Mouse (Mus musculus) forebrain, embryonic 11.5 days (tissue): Measurements from ENCODE around the gene Rnf187. TPM values are rescaled to one million over a fixed set of nuclear protein-coding genes. Genes with fewer than 3 reads are reported as not detected.

Source experiments
- ATAC-seq: fragments of 200-750 bp; cut with Nextera tagmentation; replicated peaks from 2 replicates; pipeline ENCODE4 v1.8.0; 2017; ENCODE audit warnings: moderate TSS enrichment; ENCODE audit not compliant: low FRiP score
- DNase-seq: peaks from one replicate; pipeline ENCODE4 v3.0.0-alpha.2; 2017; ENCODE audit warnings: low spot score
- H3K27ac ChIP-seq: fragments of 300-500 bp; sonication (generic); 2 replicates; pipeline ENCODE4 v1.5.1; 2014; ENCODE audit warnings: low read depth, low read length
- H3K27me3 ChIP-seq: fragments of 300-500 bp; sonication (generic); 2 replicates; pipeline ENCODE4 v1.6.1; 2014; ENCODE audit warnings: mild to moderate bottlenecking, low read length, mixed read lengths; ENCODE audit not compliant: control insufficient read depth, insufficient read depth
- H3K36me3 ChIP-seq: fragments of 300-500 bp; sonication (generic); 2 replicates; pipeline ENCODE4 v1.6.1; 2014; ENCODE audit warnings: mild to moderate bottlenecking, low read length, moderate library complexity, mixed read lengths; ENCODE audit not compliant: control insufficient read depth, insufficient read depth
- H3K4me1 ChIP-seq: fragments of 300-500 bp; sonication (generic); replicated peaks from 2 replicates; pipeline ENCODE4 v1.6.1; 2014; ENCODE audit warnings: low read length, mixed read lengths; ENCODE audit not compliant: control insufficient read depth, insufficient read depth
- H3K4me2 ChIP-seq: fragments of 300-500 bp; sonication (generic); 2 replicates; pipeline ENCODE4 v1.6.1; 2014; ENCODE audit warnings: low read depth, mild to moderate bottlenecking, low read length, moderate library complexity, mixed read lengths; ENCODE audit not compliant: severe bottlenecking
- H3K4me3 ChIP-seq: fragments of 300-500 bp; sonication (generic); 2 replicates; pipeline ENCODE4 v1.5.1; 2014; ENCODE audit warnings: low read depth, low read length
- H3K9ac ChIP-seq: fragments of 300-500 bp; sonication (generic); 2 replicates; pipeline ENCODE4 v1.6.1; 2014; ENCODE audit warnings: low read length
- H3K9me3 ChIP-seq: fragments of 300-500 bp; sonication (generic); 2 replicates; pipeline ENCODE4 v1.6.1; 2016; ENCODE audit warnings: low read length, mixed read lengths; ENCODE audit not compliant: control insufficient read depth
- WGBS: fragments of 180-500 bp; shearing (Covaris S2); extraction: QIAGEN DNeasy Blood & Tissue Kit; methylation state at CpG from one replicate; pipeline ENCODE4 v1.1.7; 2014; 5-methylcytosine and 5-hydroxymethylcytosine counted together
- polyA plus RNA-seq: library from polyadenylated mRNA; unstranded; fragments of >200 nt; fragmentation: Nextera tagmentation; extraction: Ambion mirVana; gene quantifications from 2 replicates; pipeline ENCODE4 v1.2.1, GENCODE M21; 2014

Rnf187 gene
- polyA plus RNA-seq = 386 and 426 TPM in 2 replicates

GRCm38 (mm10) chr11:58938322-58939087 lies at the start of gene Rnf187:
Gene Rnf187, minus strand, starts transcription at chr11:58938916.
- Histone ChIP-seq H3K4me3 (peak within 1 kb of the TSS; percentile 92), H3K27ac (peak within 1 kb of the TSS; percentile 88), H3K36me3 (peaks cover 5% of the 10 kb centered on the region), H3K9ac (peak within 1 kb of the TSS; percentile 97), H3K9me3 (no peaks in the 10 kb centered on the region), H3K4me2 (peak within 1 kb of the TSS; percentile 89), H3K27me3 (no peaks in the 10 kb centered on the region), H3K4me1 (peaks cover 12% of the 10 kb centered on the region; the same call in 1 of the 2 replicates)
- under 1% methylated on average over 82 of the region's 95 CpGs for WGBS
- ATAC-seq (peak; percentile 97), DNase-seq (peak; percentile 96)

- Histone ChIP-seq H3K36me3 (peaks cover 2% of the 10 kb centered on the region), H3K4me3 (no peak overlapping the region), H3K4me1 (no peaks in the 10 kb centered on the region; the same call in 1 of the 2 replicates), H3K27ac (no peak overlapping the region), H3K9me3 (no peaks in the 10 kb centered on the region), H3K4me2 (no peak overlapping the region), H3K9ac (no peak overlapping the region), H3K27me3 (no peaks in the 10 kb centered on the region)
- ATAC-seq = no peak
- 92% methylated on average over 3 of the region's 3 CpGs for WGBS
- no peak for DNase-seq
Measured at GRCm38 (mm10) chr11:58985299-58985917, 46.7 kb upstream of the Rnf187 start.

- H3K27me3 ChIP-seq = no peaks in the 10 kb centered on the region
- no peak for ATAC-seq
- H3K27ac ChIP-seq = no peak overlapping the region
- 90% methylated on average over 7 of the region's 7 CpGs for WGBS
- no peak for DNase-seq
- no peak overlapping the region for H3K4me2 ChIP-seq
- peaks cover 2% of the 10 kb centered on the region; the same call in 1 of the 2 replicates for H3K4me1 ChIP-seq
- H3K9me3 ChIP-seq = no peaks in the 10 kb centered on the region
- peaks cover 2% of the 10 kb centered on the region for H3K36me3 ChIP-seq
- H3K4me3 ChIP-seq = no peak overlapping the region
- no peak overlapping the region for H3K9ac ChIP-seq
Measured at GRCm38 (mm10) chr11:58984657-58985056, 45.9 kb upstream of the Rnf187 start.

GRCm38 (mm10) chr11:58983691-58984341 lies 45.1 kb upstream of the Rnf187 start:
- DNase-seq (no peak), ATAC-seq (no peak)
- no peak overlapping the region for H3K27ac ChIP-seq
- H3K36me3 ChIP-seq = peaks cover 2% of the 10 kb centered on the region; the same call in 1 of the 2 replicates
- H3K4me3 ChIP-seq = no peak overlapping the region
- H3K27me3 ChIP-seq = no peaks in the 10 kb centered on the region
- WGBS = 93% methylated on average over 6 of the region's 6 CpGs
- H3K9ac ChIP-seq = no peak overlapping the region
- H3K9me3 ChIP-seq = no peaks in the 10 kb centered on the region
- H3K4me1 ChIP-seq = peaks cover 10% of the 10 kb centered on the region; the same call in 1 of the 2 replicates
- H3K4me2 ChIP-seq = no peak overlapping the region

GRCm38 (mm10) chr11:58982471-58983097 lies 43.9 kb upstream of the Rnf187 start:
- WGBS = 89% methylated on average over 18 of the region's 18 CpGs
- no peak for ATAC-seq
- peaks cover 2% of the 10 kb centered on the region; the same call in 1 of the 2 replicates for H3K36me3 ChIP-seq

GRCm38 (mm10) chr11:58981541-58982447 lies 43.1 kb upstream of the Rnf187 start:
- DNase-seq (no peak), ATAC-seq (no peak)
- peaks cover 14% of the 10 kb centered on the region; the same call in 1 of the 2 replicates for H3K4me1 ChIP-seq
- peaks cover 2% of the 10 kb centered on the region; the same call in 1 of the 2 replicates for H3K36me3 ChIP-seq
- H3K4me3 ChIP-seq = no peak overlapping the region
- no peaks in the 10 kb centered on the region for H3K27me3 ChIP-seq
- H3K9ac ChIP-seq = no peak overlapping the region
- no peak overlapping the region for H3K4me2 ChIP-seq
- WGBS = 55% methylated on average over 14 of the region's 14 CpGs
- H3K9me3 ChIP-seq = no peaks in the 10 kb centered on the region
- H3K27ac ChIP-seq = no peak overlapping the region

More at GRCm38 (mm10) chr11:58982471-58983097, 43.9 kb upstream of the Rnf187 start:
- H3K4me3 ChIP-seq = no peak overlapping the region
- H3K4me2 ChIP-seq = no peak overlapping the region
- no peaks in the 10 kb centered on the region for H3K27me3 ChIP-seq
- H3K27ac ChIP-seq = no peak overlapping the region
- H3K9me3 ChIP-seq = no peaks in the 10 kb centered on the region
- H3K4me1 ChIP-seq = peaks cover 11% of the 10 kb centered on the region; the same call in 1 of the 2 replicates
- DNase-seq = no peak
- H3K9ac ChIP-seq = no peak overlapping the region

- H3K4me2 ChIP-seq = no peak overlapping the region
- H3K9ac ChIP-seq = no peak overlapping the region
- H3K27me3 ChIP-seq = no peaks in the 10 kb centered on the region
- DNase-seq = no peak
- no peak overlapping the region for H3K27ac ChIP-seq
- H3K4me1 ChIP-seq = peaks cover 14% of the 10 kb centered on the region; the same call in 1 of the 2 replicates
- WGBS = 70% methylated on average over 5 of the region's 5 CpGs
- no peaks in the 10 kb centered on the region for H3K9me3 ChIP-seq
- H3K36me3 ChIP-seq = no peaks in the 10 kb centered on the region; the same call in 1 of the 2 replicates
- no peak for ATAC-seq
- H3K4me3 ChIP-seq = no peak overlapping the region
Measured at GRCm38 (mm10) chr11:58980381-58980990, 41.8 kb upstream of the Rnf187 start.
